Mouse (Mus musculus) bone marrow, adult 2 months (tissue): Measurements from ENCODE around the gene Gm21992. TPM values are rescaled to one million over a fixed set of nuclear protein-coding genes. Genes with fewer than 3 reads are reported as not detected.

Experiments used
- H3K27ac ChIP-seq: fragments of 200-500 bp; 2 replicates; pipeline ENCODE4 v1.5.1; 2012; ENCODE audit warnings: low read depth, mild to moderate bottlenecking, control low read depth, inconsistent platforms, low read length; ENCODE audit not compliant: control insufficient read depth, poor library complexity, insufficient read depth
- H3K4me1 ChIP-seq: fragments of 200-500 bp; 2 replicates; pipeline ENCODE4 v1.6.1; 2011; ENCODE audit warnings: low read length; ENCODE audit not compliant: control insufficient read depth, insufficient read depth
- H3K4me3 ChIP-seq: fragments of 200-500 bp; replicated peaks from 2 replicates; pipeline ENCODE3; 2011; ENCODE audit warnings: mild to moderate bottlenecking, low read depth, low read length, control low read depth; ENCODE audit not compliant: control insufficient read depth
- CTCF ChIP-seq: fragments of 200-500 bp; IDR thresholded peaks from 2 replicates; pipeline ENCODE4 v1.5.1; 2011; ENCODE audit warnings: low read length, control low read depth; ENCODE audit not compliant: control insufficient read depth, insufficient read depth
- POLR2A ChIP-seq: fragments of 200-500 bp; IDR thresholded peaks from 2 replicates; pipeline ENCODE4 v1.6.1; 2011; ENCODE audit warnings: low read depth, mild to moderate bottlenecking, control low read depth, low read length, borderline replicate concordance; ENCODE audit not compliant: control insufficient read depth
- WGBS: fragments of 180-500 bp; shearing (Covaris S2); methylation state at CpG from one replicate; pipeline ENCODE4 v1.1.7; 2018; 5-methylcytosine and 5-hydroxymethylcytosine counted together
- polyA plus RNA-seq: library from polyadenylated mRNA; stranded (reverse); fragments of >200 nt; gene quantifications from 2 replicates; pipeline ENCODE4 v1.2.4, GENCODE M21; 2011; ENCODE audit warnings: low replicate concordance; ENCODE audit not compliant: missing spikeins, insufficient read depth, insufficient read length

The Gm21992 gene
- polyA plus RNA-seq, 1 experiment, result 40.7 TPM

- no peak overlapping the region for H3K4me3 ChIP-seq
- TF ChIP-seq CTCF (no peak), POLR2A (no peak)
- H3K27ac ChIP-seq, result no peak overlapping the region
- no peaks in the 10 kb centered on the region for H3K4me1 ChIP-seq
- WGBS, result 97% methylated on average over 7 of the region's 7 CpGs
Observed at GRCm38 (mm10) chr19:4802691-4803091, 8.7 kb downstream of the Gm21992 start.

- TF ChIP-seq CTCF (no peak), POLR2A (no peak)
- Histone ChIP-seq H3K27ac (no peak overlapping the region), H3K4me3 (no peak overlapping the region), H3K4me1 (no peaks in the 10 kb centered on the region)
- WGBS, result 91% methylated on average over 5 of the region's 5 CpGs
Observed at GRCm38 (mm10) chr19:4799083-4799482, 12.3 kb downstream of the Gm21992 start.

- 94% methylated on average over 2 of the region's 2 CpGs for WGBS
- Histone ChIP-seq H3K4me3 (no peak overlapping the region), H3K4me1 (no peaks in the 10 kb centered on the region), H3K27ac (no peak overlapping the region)
- TF ChIP-seq CTCF, result no peak
- TF ChIP-seq POLR2A, result no peak
Observed at GRCm38 (mm10) chr19:4797846-4798245, 13.6 kb downstream of the Gm21992 start.

DNA sequence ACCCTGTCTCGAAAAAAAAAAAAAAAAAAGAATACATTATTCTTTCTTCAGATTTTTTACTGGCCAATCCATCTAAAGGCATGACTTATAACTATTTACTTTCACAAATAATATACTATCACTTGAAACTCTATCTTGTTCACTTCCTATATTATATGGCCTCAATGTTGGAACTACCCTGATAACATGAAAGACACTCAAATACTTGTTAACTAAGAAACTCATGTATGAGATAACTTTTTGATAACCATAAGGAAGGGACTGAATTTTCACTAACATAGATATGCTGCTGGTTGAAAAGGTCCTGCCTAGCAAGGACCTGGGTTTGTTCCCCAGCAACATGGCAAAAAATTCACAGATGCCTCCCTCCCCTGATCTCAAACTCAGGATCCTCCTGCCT, 15.5 kb downstream of the Gm21992 start:
- no peaks in the 10 kb centered on the region; the same call in 1 of the 2 replicates for H3K4me1 ChIP-seq
- TF ChIP-seq CTCF (no peak), POLR2A (no peak)
- H3K4me3 ChIP-seq, result no peak overlapping the region
- 43% methylated on average over 1 of the region's 1 CpGs for WGBS
- H3K27ac ChIP-seq, result no peak overlapping the region

GRCm38 (mm10) chr19:4793831-4794422, 17.5 kb downstream of the Gm21992 start, which contains the start of gene Rbm4:
Gene Rbm4, minus strand, starts transcription at chr19:4793901.
- under 1% methylated on average over 31 of the region's 31 CpGs for WGBS
- no peaks in the 10 kb centered on the region; the same call in 1 of the 2 replicates for H3K4me1 ChIP-seq
- TF ChIP-seq CTCF, result no peak
- 0 out of 2 replicates have a peak, but pooled peaks have one; percentile 35 for TF ChIP-seq POLR2A

DNA sequence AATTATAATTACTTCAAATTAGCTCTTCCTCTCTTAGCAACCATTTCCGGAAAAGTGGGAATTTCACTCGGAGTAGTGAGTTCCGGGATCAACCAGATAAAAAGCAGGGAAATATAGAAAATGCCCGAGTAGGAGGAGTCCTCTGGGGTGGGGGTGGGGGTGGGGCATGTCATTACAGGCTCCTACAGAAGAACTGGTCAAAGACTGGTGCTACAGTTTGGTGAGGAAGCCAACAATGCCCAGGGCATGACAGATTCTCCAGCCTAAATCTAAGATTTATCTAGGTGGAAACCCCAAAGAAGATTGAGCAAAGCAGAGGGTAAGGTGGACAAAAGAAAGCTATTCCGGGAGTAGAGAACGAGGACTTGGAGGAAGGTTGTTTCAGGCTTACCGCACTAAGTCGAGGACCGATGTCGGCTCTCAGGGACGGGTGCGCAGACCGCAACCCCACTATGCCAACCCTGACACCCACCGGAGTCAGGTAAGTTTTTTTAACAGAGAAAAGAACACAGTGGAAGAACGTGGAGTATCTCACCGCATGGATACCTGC, 18.1 kb downstream of the Gm21992 start:
- Histone ChIP-seq H3K4me3 (peak overlapping the region; percentile 87), H3K4me1 (no peaks in the 10 kb centered on the region; the same call in 1 of the 2 replicates), H3K27ac (peak overlapping the region; percentile 51)
- WGBS, result under 1% methylated on average over 16 of the region's 16 CpGs
- TF ChIP-seq CTCF, result no peak
- TF ChIP-seq POLR2A, result no peak

More at GRCm38 (mm10) chr19:4793831-4794422, 17.5 kb downstream of the Gm21992 start, which contains the start of gene Rbm4:
- Histone ChIP-seq H3K4me3 (peak within 1 kb of the TSS; percentile 87), H3K27ac (peak within 1 kb of the TSS; percentile 51)

DNA sequence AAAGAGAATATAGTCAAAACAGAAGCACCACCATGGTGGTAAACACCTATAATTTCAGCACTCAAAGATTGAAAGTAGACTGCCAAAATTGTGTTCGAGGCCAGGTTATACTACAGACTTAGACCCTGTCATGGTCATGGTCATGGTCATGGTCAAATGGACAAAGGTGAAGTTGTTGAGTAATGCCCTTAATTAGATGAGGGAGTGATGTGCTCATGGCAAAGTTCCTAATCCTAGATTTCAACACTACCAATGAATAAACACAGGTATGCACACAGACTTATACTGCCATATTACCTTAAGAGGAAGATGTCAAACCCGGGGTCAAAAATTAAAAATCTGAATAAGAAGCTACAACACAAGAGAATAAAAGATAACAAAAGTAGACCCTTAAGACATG, 25.1 kb downstream of the Gm21992 start:
- Histone ChIP-seq H3K4me1 (no peaks in the 10 kb centered on the region; the same call in 1 of the 2 replicates), H3K4me3 (no peak overlapping the region), H3K27ac (no peak overlapping the region)
- TF ChIP-seq CTCF (no peak), POLR2A (no peak)
- WGBS, result 91% methylated on average over 2 of the region's 2 CpGs

- WGBS, result 57% methylated on average over 7 of the region's 7 CpGs
- TF ChIP-seq CTCF, result no peak
- no peak for TF ChIP-seq POLR2A
- Histone ChIP-seq H3K27ac (no peak overlapping the region), H3K4me1 (no peaks in the 10 kb centered on the region), H3K4me3 (no peak overlapping the region)
Observed at GRCm38 (mm10) chr19:4785206-4785605, 26.2 kb downstream of the Gm21992 start.

GRCm38 (mm10) chr19:4782891-4783290, 28.5 kb downstream of the Gm21992 start:
- no peaks in the 10 kb centered on the region for H3K4me1 ChIP-seq
- WGBS, result 86% methylated on average over 2 of the region's 2 CpGs
- H3K4me3 ChIP-seq, result no peak overlapping the region
- TF ChIP-seq CTCF (no peak), POLR2A (no peak)
- no peak overlapping the region for H3K27ac ChIP-seq
